Mouse (Mus musculus) lung, embryonic 14.5 days (tissue): ENCODE measurements around the gene Olfr1025-ps1. TPM values are rescaled to one million over a fixed set of nuclear protein-coding genes. Genes with fewer than 3 reads are reported as not detected.

Experiments used
- ATAC-seq: fragments of 200-750 bp; cut with Nextera tagmentation; 2 replicates; pipeline ENCODE4 v1.8.0; 2017; ENCODE audit warnings: mild to moderate bottlenecking, moderate TSS enrichment, moderate library complexity; ENCODE audit not compliant: insufficient read depth
- DNase-seq: peaks from one replicate; pipeline ENCODE4 v3.0.0-alpha.2; 2015
- H3K27ac ChIP-seq: fragments of 300-500 bp; sonication (generic); 2 replicates; pipeline ENCODE4 v1.5.1; 2014; ENCODE audit warnings: low read depth, mild to moderate bottlenecking, moderate library complexity
- H3K27me3 ChIP-seq: fragments of 300-500 bp; sonication (generic); 2 replicates; pipeline ENCODE4 v1.6.1; 2014; ENCODE audit warnings: low read length, control low read depth; ENCODE audit not compliant: insufficient read depth
- H3K36me3 ChIP-seq: fragments of 300-500 bp; sonication (generic); 2 replicates; pipeline ENCODE4 v1.6.1; 2014; ENCODE audit warnings: control low read depth; ENCODE audit not compliant: insufficient read depth
- H3K4me1 ChIP-seq: fragments of 300-500 bp; sonication (generic); 2 replicates; pipeline ENCODE4 v1.6.1; 2014; ENCODE audit warnings: antibody characterized with exemption, control low read depth; ENCODE audit not compliant: insufficient read depth
- H3K4me2 ChIP-seq: fragments of 300-500 bp; sonication (generic); 2 replicates; pipeline ENCODE4 v1.6.1; 2014; ENCODE audit warnings: mild to moderate bottlenecking
- H3K4me3 ChIP-seq: fragments of 300-500 bp; sonication (generic); 2 replicates; pipeline ENCODE4 v1.5.1; 2014; ENCODE audit warnings: low read depth, low read length
- H3K9ac ChIP-seq: fragments of 300-500 bp; sonication (generic); 2 replicates; pipeline ENCODE4 v1.6.1; 2014
- H3K9me3 ChIP-seq: fragments of 300-500 bp; sonication (generic); 2 replicates; pipeline ENCODE4 v1.6.1; 2016; ENCODE audit warnings: low read depth, low read length, control low read depth
- CTCF ChIP-seq: IDR thresholded peaks from 2 replicates; pipeline ENCODE4 v1.5.1; 2016; ENCODE audit warnings: antibody characterized with exemption, low read depth
- WGBS: fragments of 180-500 bp; shearing (Covaris S2); extraction: QIAGEN DNeasy Blood & Tissue Kit; methylation state at CpG from one replicate; pipeline ENCODE4 v1.1.7; 2014; 5-methylcytosine and 5-hydroxymethylcytosine counted together
- polyA plus RNA-seq: library from polyadenylated mRNA; unstranded; fragments of >200 nt; fragmentation: Nextera tagmentation; extraction: Ambion mirVana; gene quantifications from 2 replicates; pipeline ENCODE4 v1.2.1, GENCODE M21; 2014

Gene Olfr1025-ps1
- not detected in 2 replicates for polyA plus RNA-seq

DNA sequence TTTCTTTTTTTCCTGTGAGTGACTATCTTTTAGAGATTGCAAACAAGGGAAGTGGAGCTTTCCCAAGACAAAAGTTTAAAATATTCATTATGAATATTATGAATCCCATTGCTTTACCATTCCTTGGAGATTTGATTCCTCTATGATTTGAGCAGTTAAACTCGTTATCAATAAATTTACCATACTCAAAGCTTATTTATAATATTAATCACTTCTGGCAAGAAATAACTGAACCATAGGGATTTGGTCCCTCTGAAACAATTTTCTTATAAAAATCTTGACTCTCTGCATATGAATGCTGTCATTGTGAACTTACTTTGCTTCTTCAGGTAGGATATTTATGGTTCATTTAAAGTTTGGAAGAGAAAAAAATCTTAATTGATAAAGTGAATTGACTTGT lies at the start of gene Olfr1025-ps1:
Olfr1025-ps1 (plus strand) TSS at position 301 of the 400 bp plus-strand sequence.
- ATAC-seq, result no peak
- Histone ChIP-seq H3K9me3 (no peaks in the 10 kb centered on the region), H3K9ac (no peak within 1 kb of the TSS), H3K27me3 (no peaks in the 10 kb centered on the region), H3K4me3 (no peak within 1 kb of the TSS), H3K4me1 (no peaks in the 10 kb centered on the region), H3K36me3 (no peaks in the 10 kb centered on the region), H3K4me2 (no peak within 1 kb of the TSS), H3K27ac (no peak within 1 kb of the TSS)
- no peak for DNase-seq
- 59% methylated on average over 1 of the region's 1 CpGs for WGBS
- no peak for TF ChIP-seq CTCF

DNA sequence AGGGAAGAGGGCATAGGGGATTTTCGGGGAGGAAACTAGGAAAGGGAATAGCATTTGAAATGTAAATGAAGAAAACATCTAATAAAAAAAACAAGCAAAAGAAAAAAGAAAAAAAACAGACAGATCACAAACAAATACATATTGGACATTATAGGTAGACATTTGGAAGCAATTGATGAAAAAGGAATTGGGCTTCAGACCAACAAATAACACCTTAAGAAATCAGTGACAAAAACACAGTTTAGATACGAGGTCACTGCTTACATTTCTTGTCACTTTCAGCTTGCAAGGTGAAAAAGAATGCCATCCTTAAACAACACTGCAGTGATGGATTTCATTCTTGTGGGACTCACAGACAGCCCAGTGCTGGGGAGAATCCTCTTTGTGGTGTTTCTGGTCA lies 46.7 kb upstream of the Olfr1025-ps1 start, which contains the start of gene Olfr1022:
Olfr1022 (plus strand) TSS at position 301 of the 400 bp plus-strand sequence.
- Histone ChIP-seq H3K4me1 (no peaks in the 10 kb centered on the region), H3K27ac (no peak within 1 kb of the TSS), H3K4me2 (no peak within 1 kb of the TSS), H3K4me3 (no peak within 1 kb of the TSS), H3K36me3 (no peaks in the 10 kb centered on the region), H3K27me3 (no peaks in the 10 kb centered on the region), H3K9me3 (no peaks in the 10 kb centered on the region), H3K9ac (no peak within 1 kb of the TSS)
- 35% methylated on average over 2 of the region's 2 CpGs for WGBS
- no peak for DNase-seq
- no peak for ATAC-seq
- no peak for TF ChIP-seq CTCF

DNA sequence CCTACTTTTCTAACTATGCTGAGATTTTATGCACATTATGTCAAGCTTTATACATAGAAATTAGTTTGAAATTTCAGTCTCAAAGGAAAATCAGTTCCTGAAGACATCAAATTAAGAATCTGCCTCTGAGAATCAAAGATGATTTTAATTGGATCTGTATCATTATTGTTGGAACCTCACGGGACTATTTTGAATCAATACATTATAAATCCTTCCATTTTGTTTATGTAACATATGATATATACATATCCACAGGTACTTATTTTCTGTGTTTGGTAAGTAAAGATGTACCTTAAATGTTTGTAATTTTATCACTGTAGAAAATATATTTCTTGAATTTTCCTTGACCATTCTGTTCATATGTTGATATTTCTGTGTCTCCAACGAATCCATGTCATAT lies 29.7 kb upstream of the Olfr1025-ps1 start, which contains the start of gene Olfr1023:
Olfr1023 (plus strand) TSS at position 301 of the 400 bp plus-strand sequence.
- TF ChIP-seq CTCF, result no peak
- ATAC-seq, result no peak
- 64% methylated on average over 2 of the region's 2 CpGs for WGBS
- no peaks in the 10 kb centered on the region for H3K36me3 ChIP-seq
- H3K4me3 ChIP-seq, result no peak within 1 kb of the TSS
- no peak for DNase-seq
- H3K27me3 ChIP-seq, result no peaks in the 10 kb centered on the region
- H3K4me2 ChIP-seq, result no peak within 1 kb of the TSS
- H3K4me1 ChIP-seq, result no peaks in the 10 kb centered on the region
- no peaks in the 10 kb centered on the region for H3K9me3 ChIP-seq
- H3K9ac ChIP-seq, result no peak within 1 kb of the TSS
- H3K27ac ChIP-seq, result no peak within 1 kb of the TSS

DNA sequence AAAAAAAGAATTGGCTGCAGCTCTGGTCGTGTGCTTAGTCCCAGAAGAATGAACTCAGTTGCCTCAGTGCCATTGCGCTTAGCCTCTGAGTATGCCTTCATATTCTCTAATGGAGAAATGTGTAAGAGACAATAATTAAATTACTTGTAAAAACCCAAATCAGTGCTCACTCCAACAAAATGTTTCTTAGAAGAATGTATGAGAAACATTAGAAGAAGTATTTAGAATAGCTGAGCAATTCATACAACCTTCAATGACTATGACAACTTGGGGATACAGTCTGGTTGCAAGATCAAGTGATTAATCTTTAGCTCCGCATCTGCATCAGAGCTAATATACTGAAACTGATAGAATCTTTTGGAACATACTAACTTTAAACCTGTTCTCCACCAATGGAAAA lies 10.0 kb upstream of the Olfr1025-ps1 start, which contains the start of gene Olfr1024:
Olfr1024 (minus strand) TSS at position 101 of the 400 bp plus-strand sequence.
- ATAC-seq, result no peak
- WGBS, result 83% methylated on average over 3 of the region's 3 CpGs
- Histone ChIP-seq H3K27ac (no peak within 1 kb of the TSS), H3K4me3 (no peak within 1 kb of the TSS), H3K27me3 (no peaks in the 10 kb centered on the region), H3K9ac (no peak within 1 kb of the TSS), H3K9me3 (no peaks in the 10 kb centered on the region), H3K36me3 (no peaks in the 10 kb centered on the region), H3K4me1 (no peaks in the 10 kb centered on the region), H3K4me2 (no peak within 1 kb of the TSS)
- TF ChIP-seq CTCF, result no peak
- no peak for DNase-seq

DNA sequence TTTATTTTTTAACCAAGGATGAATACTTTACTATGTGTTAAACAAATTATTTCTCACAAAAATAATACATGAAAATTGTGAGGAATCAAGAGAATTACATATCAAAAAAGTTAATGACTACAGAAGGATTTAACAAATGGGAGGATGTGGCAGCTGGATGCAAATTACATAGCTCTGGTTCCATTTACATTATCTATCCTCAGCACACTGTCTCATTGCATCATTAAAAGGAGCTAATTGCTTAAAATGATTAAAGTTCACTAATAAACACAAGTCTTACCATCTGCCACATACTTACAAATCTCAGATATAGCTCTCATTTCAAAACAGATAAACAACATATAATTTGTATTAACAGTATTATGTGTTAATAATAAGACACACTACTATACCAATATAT lies 1.8 kb upstream of the Olfr1025-ps1 start:
- Histone ChIP-seq H3K27me3 (no peaks in the 10 kb centered on the region), H3K36me3 (no peaks in the 10 kb centered on the region)
- no peak for ATAC-seq

DNA sequence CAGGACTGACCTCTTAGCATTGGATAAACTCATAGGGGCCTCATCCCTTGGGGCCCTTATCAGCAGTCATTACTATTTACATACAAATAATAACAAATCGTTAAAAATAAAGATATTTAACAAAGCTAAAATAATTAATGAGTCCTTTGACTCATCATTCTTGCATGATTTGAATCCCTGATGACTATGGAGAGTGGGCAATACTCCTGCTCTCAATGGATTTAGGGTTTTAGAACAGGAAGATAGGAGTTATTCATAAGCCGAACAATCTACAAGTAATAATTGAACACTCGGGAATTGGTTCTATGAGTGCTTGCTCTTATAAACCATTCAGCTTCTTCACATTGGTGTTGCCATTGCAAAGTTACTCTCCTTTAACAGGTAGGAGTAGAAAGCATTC lies 6.3 kb downstream of the Olfr1025-ps1 start, which contains the start of gene Olfr1026:
Olfr1026 (plus strand) TSS at position 301 of the 400 bp plus-strand sequence.
- no peak for TF ChIP-seq CTCF

More for the DNA sequence above, 1.8 kb upstream of the Olfr1025-ps1 start:
- Histone ChIP-seq H3K9ac (no peak overlapping the region), H3K9me3 (no peaks in the 10 kb centered on the region), H3K4me2 (no peak overlapping the region), H3K4me1 (no peaks in the 10 kb centered on the region), H3K27ac (no peak overlapping the region), H3K4me3 (no peak overlapping the region)
- DNase-seq, result no peak
- no peak for TF ChIP-seq CTCF

DNA sequence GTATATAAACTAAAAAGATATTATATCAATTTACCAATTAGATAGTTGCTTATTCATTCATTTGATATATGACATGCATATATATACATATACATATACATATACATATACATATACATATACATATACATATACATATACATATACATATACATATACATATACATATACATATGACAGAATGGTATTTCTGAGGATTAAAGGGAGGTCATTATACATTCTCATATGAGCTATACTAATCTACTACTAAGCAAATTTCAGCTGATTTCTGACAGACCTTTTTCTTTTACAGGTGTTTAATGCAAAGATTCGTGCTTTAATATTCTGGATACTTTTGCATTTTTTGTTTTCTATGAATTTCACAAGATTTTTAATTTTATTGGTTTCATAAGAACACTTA lies 35.1 kb downstream of the Olfr1025-ps1 start, which contains the start of gene Olfr1028:
Olfr1028 (plus strand) TSS at position 301 of the 400 bp plus-strand sequence.
- WGBS, result 84% methylated on average over 1 of the region's 1 CpGs
- no peak within 1 kb of the TSS for H3K9ac ChIP-seq
- no peak for ATAC-seq
- H3K4me2 ChIP-seq, result no peak within 1 kb of the TSS
- no peaks in the 10 kb centered on the region for H3K4me1 ChIP-seq
- no peak within 1 kb of the TSS for H3K27ac ChIP-seq
- TF ChIP-seq CTCF, result no peak
- H3K36me3 ChIP-seq, result no peaks in the 10 kb centered on the region
- no peaks in the 10 kb centered on the region for H3K9me3 ChIP-seq
- DNase-seq, result no peak
- no peak within 1 kb of the TSS for H3K4me3 ChIP-seq
- H3K27me3 ChIP-seq, result no peaks in the 10 kb centered on the region

More for the DNA sequence above, 6.3 kb downstream of the Olfr1025-ps1 start, which contains the start of gene Olfr1026:
- Histone ChIP-seq H3K27me3 (no peaks in the 10 kb centered on the region), H3K4me1 (no peaks in the 10 kb centered on the region), H3K27ac (no peak within 1 kb of the TSS), H3K4me3 (no peak within 1 kb of the TSS), H3K36me3 (no peaks in the 10 kb centered on the region), H3K9ac (no peak within 1 kb of the TSS), H3K4me2 (no peak within 1 kb of the TSS), H3K9me3 (no peaks in the 10 kb centered on the region)
- DNase-seq, result no peak
- no peak for ATAC-seq
- WGBS, result 79% methylated on average over 3 of the region's 3 CpGs

Other genes with a start within 250 kb of the Olfr1025-ps1 start
- gene Olfr1006, start 236.4 kb upstream of the Olfr1025-ps1 start, polyA plus RNA-seq, result not detected in 2 replicates
- not detected in 2 replicates for gene Olfr1008, start 225.8 kb upstream of the Olfr1025-ps1 start, polyA plus RNA-seq
- not detected in 2 replicates for gene Olfr1009, start 199.8 kb upstream of the Olfr1025-ps1 start, polyA plus RNA-seq
- not detected in 2 replicates for gene Olfr1012, start 152.4 kb upstream of the Olfr1025-ps1 start, polyA plus RNA-seq
- gene Olfr1013, start 148.1 kb upstream of the Olfr1025-ps1 start, polyA plus RNA-seq, result not detected in 2 replicates
- gene Olfr1014, start 142.5 kb upstream of the Olfr1025-ps1 start, polyA plus RNA-seq, result not detected in 2 replicates
- gene Olfr1015, start 133.2 kb upstream of the Olfr1025-ps1 start, polyA plus RNA-seq, result not detected in 2 replicates
- not detected in 2 replicates for gene Olfr1016, start 112.6 kb upstream of the Olfr1025-ps1 start, polyA plus RNA-seq
- gene Olfr1018, start 96.7 kb upstream of the Olfr1025-ps1 start, polyA plus RNA-seq, result not detected in 2 replicates
- gene Olfr1019, start 69.7 kb upstream of the Olfr1025-ps1 start, polyA plus RNA-seq, result not detected in 2 replicates
- not detected in 2 replicates for gene Olfr1020, start 68.2 kb upstream of the Olfr1025-ps1 start, polyA plus RNA-seq
- not detected in 2 replicates for gene Olfr1022, start 46.6 kb upstream of the Olfr1025-ps1 start, polyA plus RNA-seq
- not detected in 2 replicates for gene Olfr1023, start 29.6 kb upstream of the Olfr1025-ps1 start, polyA plus RNA-seq
- not detected in 2 replicates for gene Olfr1024, start 10.1 kb upstream of the Olfr1025-ps1 start, polyA plus RNA-seq
- not detected in 2 replicates for gene Olfr1026, start 6.4 kb downstream of the Olfr1025-ps1 start, polyA plus RNA-seq
- not detected in 2 replicates for gene Olfr1028, start 35.2 kb downstream of the Olfr1025-ps1 start, polyA plus RNA-seq
- not detected in 2 replicates for gene Olfr1029, start 58.7 kb downstream of the Olfr1025-ps1 start, polyA plus RNA-seq
- not detected in 2 replicates for gene Olfr1030, start 64.1 kb downstream of the Olfr1025-ps1 start, polyA plus RNA-seq
- gene Olfr1031, start 75.1 kb downstream of the Olfr1025-ps1 start, polyA plus RNA-seq, result not detected in 2 replicates
- not detected in 2 replicates for gene Olfr1032, start 90.3 kb downstream of the Olfr1025-ps1 start, polyA plus RNA-seq
- 0.61 and 2.8 TPM in 2 replicates for gene Olfr1033, start 105.4 kb downstream of the Olfr1025-ps1 start, polyA plus RNA-seq
- gene Olfr1034, start 130.7 kb downstream of the Olfr1025-ps1 start, polyA plus RNA-seq, result not detected in 2 replicates
- gene Olfr1036, start 158.8 kb downstream of the Olfr1025-ps1 start, polyA plus RNA-seq, result not detected in 2 replicates
- gene Olfr1037, start 172.2 kb downstream of the Olfr1025-ps1 start, polyA plus RNA-seq, result not detected in 2 replicates
- not detected in 2 replicates for gene Olfr1039, start 220.7 kb downstream of the Olfr1025-ps1 start, polyA plus RNA-seq
- not detected in 2 replicates for gene Olfr1040, start 231.5 kb downstream of the Olfr1025-ps1 start, polyA plus RNA-seq
- not detected in 2 replicates for gene Olfr1042, start 246.6 kb downstream of the Olfr1025-ps1 start, polyA plus RNA-seq